Mouse (Mus musculus): ENCODE data around the gene Sap30bp. TPM values are rescaled to one million over a fixed set of nuclear protein-coding genes. Genes with fewer than 3 reads are reported as not detected.
A peak's percentile ranks its signal among the peaks of the same experiment; 100 is the strongest.

The Sap30bp gene
- total and polyA plus RNA-seq, 2 experiments from 2014 or later, result 49.5 to 60.4 TPM

DNA sequence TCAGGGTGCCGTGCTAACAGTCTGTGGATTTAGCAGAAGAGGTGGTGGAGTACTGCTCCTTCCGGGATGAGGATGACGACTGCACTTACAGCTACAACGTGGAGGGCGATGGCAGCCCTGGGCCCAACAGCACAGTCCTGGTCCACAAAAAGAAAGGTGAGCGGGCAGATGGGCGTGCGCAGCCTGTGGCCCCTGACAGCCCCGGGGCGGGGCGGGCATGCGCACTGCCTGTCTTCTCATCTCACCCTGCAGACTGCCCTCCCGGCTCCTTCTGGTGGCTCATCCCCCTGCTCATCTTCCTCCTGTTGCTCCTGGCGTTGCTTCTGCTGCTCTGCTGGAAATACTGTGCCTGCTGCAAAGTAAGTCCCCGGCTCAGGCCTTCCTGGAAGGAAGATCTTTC, 56.6 kb downstream of the Sap30bp start:
- H3K9me3 ChIP-seq (ENCODE audit: low read length), result no peaks in the 10 kb centered on the region
- H3K36me3 ChIP-seq (ENCODE audit: insufficient read depth), result no peaks in the 10 kb centered on the region
- no peak overlapping the region for H3K27ac ChIP-seq (ENCODE audit: low read depth, low read length)
- H3K4me3 ChIP-seq (ENCODE audit: low read depth, low read length), result no peak overlapping the region
- H3K9ac ChIP-seq, result no peak overlapping the region
- no peaks in the 10 kb centered on the region for H3K27me3 ChIP-seq (ENCODE audit: insufficient read depth, low read length)
- 30% methylated on average over 15 of the region's 15 CpGs for WGBS
- H3K4me2 ChIP-seq (ENCODE audit: low read depth), result no peak overlapping the region
- ATAC-seq, result no peak
- no peaks in the 10 kb centered on the region for H3K4me1 ChIP-seq (ENCODE audit: insufficient read depth)
- DNase-seq, result no peak
- no peak for TF ChIP-seq CTCF (IDR thresholded peaks at IDR 0.05; ENCODE audit: low read depth)

- H3K4me1 ChIP-seq (ENCODE audit: insufficient read depth), result no peaks in the 10 kb centered on the region
- WGBS, result 61% methylated on average over 4 of the region's 4 CpGs
- TF ChIP-seq CTCF (IDR thresholded peaks at IDR 0.05; ENCODE audit: low read depth), result no peak
- no peak overlapping the region for H3K4me2 ChIP-seq (ENCODE audit: low read depth)
- H3K27ac ChIP-seq (ENCODE audit: low read depth, low read length), result no peak overlapping the region
- no peak for DNase-seq
- H3K9ac ChIP-seq, result no peak overlapping the region
- no peaks in the 10 kb centered on the region for H3K36me3 ChIP-seq (ENCODE audit: insufficient read depth)
- H3K4me3 ChIP-seq (ENCODE audit: low read depth, low read length), result no peak overlapping the region
- no peaks in the 10 kb centered on the region for H3K27me3 ChIP-seq (ENCODE audit: insufficient read depth, low read length)
- H3K9me3 ChIP-seq (ENCODE audit: low read length), result no peaks in the 10 kb centered on the region
- ATAC-seq, result no peak
Measured at GRCm38 (mm10) chr11:115992098-115992497, 59.0 kb downstream of the Sap30bp start.

DNA sequence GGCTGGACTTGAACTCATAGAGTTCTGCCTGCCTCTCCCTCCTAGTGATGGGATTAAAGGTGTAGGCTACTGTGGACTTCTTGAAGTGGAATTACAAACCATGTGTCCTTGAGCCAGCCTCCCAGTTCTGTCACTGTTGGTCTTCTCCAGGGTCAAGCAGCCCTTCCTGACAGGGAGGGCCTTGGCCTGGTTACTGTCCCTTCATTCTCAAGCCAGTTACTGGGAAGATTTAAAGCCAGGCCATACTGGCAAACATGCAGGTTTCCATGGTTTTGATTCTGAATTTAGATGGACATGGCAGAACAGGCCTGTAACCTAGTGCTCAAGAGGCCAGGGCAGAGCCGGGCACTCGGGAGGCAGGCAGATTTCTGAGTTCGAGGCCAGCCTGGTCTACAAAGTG, 62.2 kb downstream of the Sap30bp start:
- ATAC-seq (no peak), DNase-seq (no peak)
- no peaks in the 10 kb centered on the region for H3K4me1 ChIP-seq (ENCODE audit: insufficient read depth)
- H3K27me3 ChIP-seq (ENCODE audit: insufficient read depth, low read length), result no peaks in the 10 kb centered on the region
- no peaks in the 10 kb centered on the region for H3K36me3 ChIP-seq (ENCODE audit: insufficient read depth)
- whole genome bisulfite sequencing, result 85% methylated on average over 3 of the region's 3 CpGs
- no peak overlapping the region for H3K4me3 ChIP-seq (ENCODE audit: low read depth, low read length)
- no peak overlapping the region for H3K4me2 ChIP-seq (ENCODE audit: low read depth)
- H3K9me3 ChIP-seq (ENCODE audit: low read length), result no peaks in the 10 kb centered on the region
- TF ChIP-seq CTCF (IDR thresholded peaks at IDR 0.05; ENCODE audit: low read depth), result no peak
- no peak overlapping the region for H3K9ac ChIP-seq
- no peak overlapping the region for H3K27ac ChIP-seq (ENCODE audit: low read depth, low read length)

- H3K36me3 ChIP-seq (ENCODE audit: insufficient read depth), result no peaks in the 10 kb centered on the region
- no peak overlapping the region for H3K4me3 ChIP-seq (ENCODE audit: low read depth, low read length)
- WGBS, result 86% methylated on average over 4 of the region's 4 CpGs
- TF ChIP-seq CTCF (IDR thresholded peaks at IDR 0.05; ENCODE audit: low read depth), result no peak
- no peak overlapping the region for H3K4me2 ChIP-seq (ENCODE audit: low read depth)
- no peaks in the 10 kb centered on the region for H3K9me3 ChIP-seq (ENCODE audit: low read length)
- no peak overlapping the region for H3K27ac ChIP-seq (ENCODE audit: low read depth, low read length)
- no peaks in the 10 kb centered on the region for H3K27me3 ChIP-seq (ENCODE audit: insufficient read depth, low read length)
- ATAC-seq (no peak), DNase-seq (no peak)
- no peaks in the 10 kb centered on the region for H3K4me1 ChIP-seq (ENCODE audit: insufficient read depth)
- H3K9ac ChIP-seq, result no peak overlapping the region
Measured at GRCm38 (mm10) chr11:115997047-115997446, 64.0 kb downstream of the Sap30bp start.

- DNase-seq (no peak), ATAC-seq (no peak)
- H3K9me3 ChIP-seq (ENCODE audit: low read length), result no peaks in the 10 kb centered on the region
- H3K27ac ChIP-seq (ENCODE audit: low read depth, low read length), result no peak overlapping the region
- no peak overlapping the region for H3K4me3 ChIP-seq (ENCODE audit: low read depth, low read length)
- no peaks in the 10 kb centered on the region for H3K27me3 ChIP-seq (ENCODE audit: insufficient read depth, low read length)
- H3K4me1 ChIP-seq (ENCODE audit: insufficient read depth), result no peaks in the 10 kb centered on the region
- H3K9ac ChIP-seq, result no peak overlapping the region
- no peaks in the 10 kb centered on the region for H3K36me3 ChIP-seq (ENCODE audit: insufficient read depth)
- no peak for TF ChIP-seq CTCF (IDR thresholded peaks at IDR 0.05; ENCODE audit: low read depth)
- 62% methylated on average over 5 of the region's 5 CpGs for WGBS
- H3K4me2 ChIP-seq (ENCODE audit: low read depth), result no peak overlapping the region
Measured at GRCm38 (mm10) chr11:115997662-115998061, 64.6 kb downstream of the Sap30bp start.

GRCm38 (mm10) chr11:115999027-115999426, 65.9 kb downstream of the Sap30bp start:
- Histone ChIP-seq H3K4me1 (ENCODE audit: insufficient read depth) (no peaks in the 10 kb centered on the region), H3K36me3 (ENCODE audit: insufficient read depth) (no peaks in the 10 kb centered on the region), H3K4me2 (ENCODE audit: low read depth) (no peak overlapping the region), H3K27me3 (ENCODE audit: insufficient read depth, low read length) (no peaks in the 10 kb centered on the region), H3K4me3 (ENCODE audit: low read depth, low read length) (no peak overlapping the region), H3K9me3 (ENCODE audit: low read length) (no peaks in the 10 kb centered on the region), H3K9ac (no peak overlapping the region), H3K27ac (ENCODE audit: low read depth, low read length) (no peak overlapping the region)
- no peak for DNase-seq
- 86% methylated on average over 7 of the region's 7 CpGs for WGBS
- no peak for TF ChIP-seq CTCF (IDR thresholded peaks at IDR 0.05; ENCODE audit: low read depth)
- no peak for ATAC-seq

DNA sequence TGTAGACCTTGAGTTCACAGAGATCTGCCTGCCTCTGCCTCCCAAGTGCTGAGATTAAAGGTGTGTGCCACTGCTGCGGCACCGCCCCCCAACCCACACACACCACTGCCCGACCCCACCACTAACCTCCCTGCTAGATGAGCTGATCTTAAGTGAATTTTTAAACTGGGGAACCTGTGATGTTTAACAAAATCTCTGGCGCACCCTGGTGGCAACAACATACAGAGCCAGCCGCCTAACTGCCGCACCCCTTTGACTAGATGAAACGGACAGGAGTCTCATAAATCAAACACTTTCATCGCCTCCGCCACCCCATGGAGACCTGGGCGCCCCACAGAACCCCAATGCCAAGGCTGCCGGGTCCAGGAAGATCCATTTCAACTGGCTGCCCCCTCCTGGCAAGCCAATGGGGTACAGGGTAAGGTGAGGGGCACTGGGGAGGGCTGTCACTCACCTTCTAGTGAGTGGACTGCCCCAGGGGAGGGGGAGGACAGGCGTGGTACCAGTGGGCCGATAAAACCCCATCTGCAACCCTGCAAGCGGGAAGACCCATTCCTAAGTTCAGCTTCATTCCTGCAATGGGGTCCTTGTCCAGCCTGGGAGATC, 66.6 kb downstream of the Sap30bp start:
- TF ChIP-seq CTCF (IDR thresholded peaks at IDR 0.05; ENCODE audit: low read depth), result peak; percentile 75
- Histone ChIP-seq H3K4me3 (ENCODE audit: low read depth, low read length) (no peak overlapping the region), H3K4me2 (ENCODE audit: low read depth) (no peak overlapping the region), H3K27ac (ENCODE audit: low read depth, low read length) (no peak overlapping the region), H3K36me3 (ENCODE audit: insufficient read depth) (no peaks in the 10 kb centered on the region), H3K27me3 (ENCODE audit: insufficient read depth, low read length) (no peaks in the 10 kb centered on the region), H3K9me3 (ENCODE audit: low read length) (no peaks in the 10 kb centered on the region), H3K9ac (no peak overlapping the region), H3K4me1 (ENCODE audit: insufficient read depth) (no peaks in the 10 kb centered on the region)
- ATAC-seq (peak; percentile 53), DNase-seq (peak; percentile 84)
- 20% methylated on average over 14 of the region's 14 CpGs for WGBS
